Mouse (Mus musculus) liver, postnatal 0 days (tissue): ENCODE data around the gene Klf8.

Source experiments
- CTCF ChIP-seq: sonication (generic); IDR thresholded peaks from 2 replicates; pipeline ENCODE4 v1.5.1; 2016; ENCODE audit warnings: antibody characterized with exemption, low read depth
- EP300 ChIP-seq: IDR thresholded peaks from 2 replicates; pipeline ENCODE4 v1.6.1; 2016; ENCODE audit warnings: antibody characterized with exemption, low read depth, mild to moderate bottlenecking

- TF ChIP-seq CTCF (no peak), EP300 (no peak)
These were observed 122.9 kb downstream of the Klf8 start for GRCm38 (mm10) chrX:153360216-153360590.
